Mouse (Mus musculus): ENCODE data around the gene Olfr548-ps1. TPM values are rescaled to one million over a fixed set of nuclear protein-coding genes. Genes with fewer than 3 reads are reported as not detected.

The Olfr548-ps1 gene
- polyA plus RNA-seq, 1 experiment from 2014 or later = not detected

Other genes starting within 250 kb of the Olfr548-ps1 start
- 114 and 116 TPM in 2 replicates for gene Rrm1, start 99.2 kb upstream of the Olfr548-ps1 start, polyA plus RNA-seq (2016; fragmentation: Nextera tagmentation; extraction: Ambion mirVana)
- gene Olfr543, start 59.2 kb upstream of the Olfr548-ps1 start, polyA plus RNA-seq (2016; fragmentation: Nextera tagmentation; extraction: Ambion mirVana) = 0.31 and 0.55 TPM in 2 replicates
- gene Olfr544, start 52.6 kb upstream of the Olfr548-ps1 start, polyA plus RNA-seq (2016; fragmentation: Nextera tagmentation; extraction: Ambion mirVana) = 0.15 and 0.20 TPM in 2 replicates
- gene Olfr545, start 41.3 kb upstream of the Olfr548-ps1 start, polyA plus RNA-seq (2016; fragmentation: Nextera tagmentation; extraction: Ambion mirVana) = 0.17 and 0.22 TPM in 2 replicates
- gene Olfr547, start 6.1 kb upstream of the Olfr548-ps1 start, polyA plus RNA-seq (2016; fragmentation: Nextera tagmentation; extraction: Ambion mirVana) = not detected in 2 replicates
- not detected in 2 replicates for gene Olfr549, start 9.0 kb downstream of the Olfr548-ps1 start, polyA plus RNA-seq (2016; fragmentation: Nextera tagmentation; extraction: Ambion mirVana)
- gene Trim21, start 24.6 kb downstream of the Olfr548-ps1 start, polyA plus RNA-seq (2016; fragmentation: Nextera tagmentation; extraction: Ambion mirVana) = 0.26 and 0.41 TPM in 2 replicates
- gene Olfr550, start 30.5 kb downstream of the Olfr548-ps1 start, polyA plus RNA-seq (2016; fragmentation: Nextera tagmentation; extraction: Ambion mirVana) = not detected in 2 replicates
- gene Olfr551, start 51.0 kb downstream of the Olfr548-ps1 start, polyA plus RNA-seq (2016; fragmentation: Nextera tagmentation; extraction: Ambion mirVana) = not detected in 2 replicates
- gene Olfr552, start 56.9 kb downstream of the Olfr548-ps1 start, polyA plus RNA-seq (2016; fragmentation: Nextera tagmentation; extraction: Ambion mirVana) = not detected in 2 replicates
- not detected in 2 replicates for gene Olfr553, start 77.3 kb downstream of the Olfr548-ps1 start, polyA plus RNA-seq (2016; fragmentation: Nextera tagmentation; extraction: Ambion mirVana)
- not detected in 2 replicates for gene Olfr554, start 97.5 kb downstream of the Olfr548-ps1 start, polyA plus RNA-seq (2016; fragmentation: Nextera tagmentation; extraction: Ambion mirVana)
- not detected in 2 replicates for gene Olfr555, start 117.9 kb downstream of the Olfr548-ps1 start, polyA plus RNA-seq (2016; fragmentation: Nextera tagmentation; extraction: Ambion mirVana)
- not detected in 2 replicates for gene Olfr556, start 124.0 kb downstream of the Olfr548-ps1 start, polyA plus RNA-seq (2016; fragmentation: Nextera tagmentation; extraction: Ambion mirVana)
- 9.6 and 12.5 TPM in 2 replicates for gene Trim68, start 146.4 kb downstream of the Olfr548-ps1 start, polyA plus RNA-seq (2016; fragmentation: Nextera tagmentation; extraction: Ambion mirVana)
- gene Olfr557, start 155.0 kb downstream of the Olfr548-ps1 start, polyA plus RNA-seq (2016; fragmentation: Nextera tagmentation; extraction: Ambion mirVana) = not detected in 2 replicates
- gene Olfr558, start 161.3 kb downstream of the Olfr548-ps1 start, polyA plus RNA-seq (2016; fragmentation: Nextera tagmentation; extraction: Ambion mirVana) = 0.18 and 0.48 TPM in 2 replicates
- gene Olfr33, start 178.2 kb downstream of the Olfr548-ps1 start, polyA plus RNA-seq (2016; fragmentation: Nextera tagmentation; extraction: Ambion mirVana) = not detected in 2 replicates
- gene Olfr559, start 186.6 kb downstream of the Olfr548-ps1 start, polyA plus RNA-seq (2016; fragmentation: Nextera tagmentation; extraction: Ambion mirVana) = not detected in 2 replicates
- not detected in 2 replicates for gene Olfr560, start 218.5 kb downstream of the Olfr548-ps1 start, polyA plus RNA-seq (2016; fragmentation: Nextera tagmentation; extraction: Ambion mirVana)
- 0.10 and 0.13 TPM in 2 replicates for gene Olfr78, start 218.6 kb downstream of the Olfr548-ps1 start, polyA plus RNA-seq (2016; fragmentation: Nextera tagmentation; extraction: Ambion mirVana)
- not detected in 2 replicates for gene Olfr561, start 230.3 kb downstream of the Olfr548-ps1 start, polyA plus RNA-seq (2016; fragmentation: Nextera tagmentation; extraction: Ambion mirVana)